Mouse (Mus musculus) granulocyte monocyte progenitor cell, adult 5-6 weeks (primary cell): Measurements from ENCODE around the gene Ankrd34a. TPM values are rescaled to one million over a fixed set of nuclear protein-coding genes. Genes with fewer than 3 reads are reported as not detected.

Experiments used
- ATAC-seq: replicated peaks from 2 replicates; pipeline ENCODE4 v1.8.0; 2016; ENCODE audit warnings: mild to moderate bottlenecking, moderate TSS enrichment, inconsistent platforms; ENCODE audit not compliant: poor library complexity, severe bottlenecking
- total RNA-seq, 2 experiments: library from RNA; stranded (forward) in 1 of 2; stranded (reverse) in 1 of 2; fragments of 200-712, 200-1000 nt in 1 of 2; fragments of >200 nt in 1 of 2; fragmentation: Nextera tagmentation in 1 of 2; gene quantifications; 2 replicates each; pipeline ENCODE4 v1.2.3; 2014 to 2017

The Ankrd34a gene
- total RNA-seq (2014; fragmentation: Nextera tagmentation) (not detected in 2 replicates), total RNA-seq (2017) (not detected in 2 replicates)

GRCm38 (mm10) chr3:96596228-96596707 is at the start of gene Ankrd34a:
Gene Ankrd34a, plus strand, starts transcription at chr3:96596636.
- ATAC-seq, result no peak

DNA sequence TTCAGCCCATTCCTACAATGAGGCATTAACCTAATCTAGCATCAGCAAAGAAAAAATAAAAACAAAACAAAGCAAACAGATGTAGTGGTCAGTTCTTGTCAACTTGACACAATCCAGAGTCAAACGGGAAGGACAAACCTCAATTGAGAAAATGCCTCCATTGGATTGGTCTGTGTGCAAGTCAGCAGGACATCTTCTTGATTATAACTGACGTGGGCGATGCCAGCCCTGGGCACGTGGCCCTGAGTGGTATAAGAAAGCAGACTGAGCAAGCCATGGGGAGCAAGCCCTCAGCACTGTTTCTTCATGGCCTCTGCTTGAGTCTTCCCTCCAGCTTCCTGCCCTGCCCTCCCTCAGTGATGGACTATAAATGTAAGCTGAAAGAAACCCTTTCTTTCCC is 49.6 kb upstream of the Ankrd34a start:
- no peak for ATAC-seq

- peak; percentile 83 for ATAC-seq
Measured at GRCm38 (mm10) chr3:96547389-96547960, 49.0 kb upstream of the Ankrd34a start.

- ATAC-seq, result no peak
Measured at GRCm38 (mm10) chr3:96548824-96549223, 47.6 kb upstream of the Ankrd34a start.

GRCm38 (mm10) chr3:96549346-96549745 is 47.1 kb upstream of the Ankrd34a start:
- no peak for ATAC-seq

DNA sequence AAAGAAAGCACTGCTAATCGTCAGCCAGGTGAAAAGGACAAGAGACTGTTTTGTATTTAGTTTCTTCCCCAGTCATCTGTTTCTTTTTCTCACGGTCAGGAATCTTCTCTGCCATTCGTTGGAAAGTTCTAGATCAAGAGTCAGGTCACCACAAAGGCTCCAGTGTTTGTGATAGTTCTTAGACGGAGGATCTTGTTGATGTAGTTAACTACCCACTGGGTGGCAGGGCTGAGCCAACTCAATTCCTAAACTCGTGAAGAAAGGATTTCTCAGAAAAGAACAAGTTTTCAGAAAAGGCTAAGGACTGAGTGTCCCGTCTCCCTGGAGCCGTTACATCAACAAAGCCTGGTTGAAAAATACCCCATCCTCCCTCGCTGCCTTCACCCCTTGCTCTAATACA is 45.2 kb upstream of the Ankrd34a start:
- peak; percentile 41; the same call in 1 of the 2 replicates for ATAC-seq

GRCm38 (mm10) chr3:96551890-96552289 is 44.5 kb upstream of the Ankrd34a start:
- no peak for ATAC-seq

GRCm38 (mm10) chr3:96553601-96554000 is 42.8 kb upstream of the Ankrd34a start:
- ATAC-seq, result no peak

GRCm38 (mm10) chr3:96554251-96554650 is 42.2 kb upstream of the Ankrd34a start:
- ATAC-seq, result no peak

GRCm38 (mm10) chr3:96555041-96555596 is 41.3 kb upstream of the Ankrd34a start:
- ATAC-seq, result no peak

- no peak for ATAC-seq
Measured at GRCm38 (mm10) chr3:96555999-96556614, 40.3 kb upstream of the Ankrd34a start.

- ATAC-seq, result no peak
Measured at GRCm38 (mm10) chr3:96556651-96557635, 39.5 kb upstream of the Ankrd34a start.

DNA sequence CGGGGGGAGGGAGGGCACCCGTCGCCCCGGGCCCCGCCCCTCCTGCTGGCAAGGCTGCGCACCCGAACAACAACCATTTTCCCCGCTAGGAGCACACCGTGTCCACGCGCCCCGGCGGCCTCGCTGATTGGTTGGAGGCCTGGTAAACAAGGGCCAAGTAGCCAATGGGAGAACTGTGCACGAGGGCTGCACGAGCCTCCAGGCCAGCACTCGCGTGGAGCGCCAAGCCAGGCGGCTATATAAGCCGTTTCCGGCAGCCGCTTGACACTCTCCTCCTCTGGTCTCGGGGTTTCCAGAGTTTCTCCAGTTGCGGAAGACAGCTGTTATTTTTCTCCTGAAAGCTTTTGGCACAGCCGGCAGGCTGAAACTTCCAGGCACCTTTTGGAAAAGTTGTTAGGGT is 38.7 kb upstream of the Ankrd34a start, which contains the start of gene Txnip:
Gene Txnip (plus strand): TSS at position 264 of the 400 bp plus-strand sequence.
- ATAC-seq, result peak; percentile 91

DNA sequence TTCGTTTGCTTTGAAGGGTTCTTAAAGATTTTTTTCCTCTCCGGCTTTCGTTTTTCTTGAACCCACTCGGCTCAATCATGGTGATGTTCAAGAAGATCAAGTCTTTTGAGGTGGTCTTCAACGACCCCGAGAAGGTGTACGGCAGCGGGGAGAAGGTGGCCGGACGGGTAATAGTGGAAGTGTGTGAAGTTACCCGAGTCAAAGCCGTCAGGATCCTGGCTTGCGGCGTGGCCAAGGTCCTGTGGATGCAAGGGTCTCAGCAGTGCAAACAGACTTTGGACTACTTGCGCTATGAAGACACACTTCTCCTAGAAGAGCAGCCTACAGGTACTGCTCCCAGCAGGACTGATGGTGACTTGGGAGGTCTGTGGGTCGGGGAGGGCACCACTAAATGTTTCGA is 38.3 kb upstream of the Ankrd34a start:
- no peak for ATAC-seq

- 0 out of 2 replicates have a peak, but pooled peaks have one; percentile 22 for ATAC-seq
Measured at GRCm38 (mm10) chr3:96558668-96559196, 37.7 kb upstream of the Ankrd34a start.

DNA sequence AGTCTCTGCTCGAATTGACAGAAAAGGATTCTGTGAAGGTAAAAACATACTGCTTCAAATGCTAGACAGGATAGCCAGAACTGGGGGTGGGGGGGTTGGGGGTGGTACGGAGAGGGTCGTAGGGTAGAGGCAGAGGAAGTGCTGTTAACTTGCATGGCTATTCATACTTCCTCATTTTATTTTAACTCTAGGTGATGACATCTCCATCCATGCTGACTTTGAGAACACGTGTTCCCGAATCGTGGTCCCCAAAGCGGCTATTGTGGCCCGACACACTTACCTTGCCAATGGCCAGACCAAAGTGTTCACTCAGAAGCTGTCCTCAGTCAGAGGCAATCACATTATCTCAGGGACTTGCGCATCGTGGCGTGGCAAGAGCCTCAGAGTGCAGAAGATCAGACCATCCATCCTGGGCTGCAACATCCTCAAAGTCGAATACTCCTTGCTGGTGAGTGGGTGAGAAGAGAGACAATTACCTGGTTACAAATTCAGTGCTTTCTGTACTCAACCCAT is 37.0 kb upstream of the Ankrd34a start:
- ATAC-seq, result peak; percentile 38

GRCm38 (mm10) chr3:96559911-96560850 is 36.3 kb upstream of the Ankrd34a start:
- ATAC-seq, result no peak

DNA sequence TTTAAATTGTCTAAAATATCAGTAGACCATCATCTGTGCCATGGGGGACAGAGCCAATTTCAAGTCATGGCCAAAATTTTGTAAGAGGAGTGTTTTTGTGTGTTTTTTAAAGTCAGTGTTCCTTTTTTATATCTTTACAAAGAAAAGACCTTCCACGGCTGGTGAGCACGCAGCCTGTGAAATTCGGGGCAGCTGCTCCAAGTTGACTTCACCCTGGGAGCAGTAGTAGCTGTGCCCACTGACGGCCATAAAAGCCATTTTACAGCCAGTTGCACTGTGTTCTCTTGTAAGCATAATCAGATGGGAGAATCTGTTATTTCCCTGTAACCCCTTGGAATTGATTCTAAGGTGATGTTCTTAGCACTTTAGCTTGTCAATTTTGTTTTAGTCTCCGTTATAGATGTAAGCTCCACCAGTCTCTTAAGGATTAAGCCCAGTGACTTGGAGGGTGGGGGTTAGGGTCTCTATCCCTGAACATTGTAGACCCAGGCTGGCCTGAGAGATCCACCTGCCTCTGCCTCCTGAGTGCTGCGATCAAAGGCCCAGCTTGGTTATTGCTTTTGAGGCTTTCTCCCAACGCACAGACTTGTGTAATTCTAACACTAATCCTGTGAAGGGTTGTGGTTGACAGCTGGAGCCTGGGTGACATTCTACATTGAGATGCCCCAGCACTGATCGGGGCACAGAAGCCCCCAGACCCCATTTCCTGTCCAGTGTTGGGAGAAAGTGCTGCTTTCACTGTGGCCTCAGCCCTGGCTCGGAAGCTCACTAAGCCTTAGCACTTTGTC is 35.4 kb upstream of the Ankrd34a start:
- ATAC-seq, result no peak
